In the genomic region with DNA sequence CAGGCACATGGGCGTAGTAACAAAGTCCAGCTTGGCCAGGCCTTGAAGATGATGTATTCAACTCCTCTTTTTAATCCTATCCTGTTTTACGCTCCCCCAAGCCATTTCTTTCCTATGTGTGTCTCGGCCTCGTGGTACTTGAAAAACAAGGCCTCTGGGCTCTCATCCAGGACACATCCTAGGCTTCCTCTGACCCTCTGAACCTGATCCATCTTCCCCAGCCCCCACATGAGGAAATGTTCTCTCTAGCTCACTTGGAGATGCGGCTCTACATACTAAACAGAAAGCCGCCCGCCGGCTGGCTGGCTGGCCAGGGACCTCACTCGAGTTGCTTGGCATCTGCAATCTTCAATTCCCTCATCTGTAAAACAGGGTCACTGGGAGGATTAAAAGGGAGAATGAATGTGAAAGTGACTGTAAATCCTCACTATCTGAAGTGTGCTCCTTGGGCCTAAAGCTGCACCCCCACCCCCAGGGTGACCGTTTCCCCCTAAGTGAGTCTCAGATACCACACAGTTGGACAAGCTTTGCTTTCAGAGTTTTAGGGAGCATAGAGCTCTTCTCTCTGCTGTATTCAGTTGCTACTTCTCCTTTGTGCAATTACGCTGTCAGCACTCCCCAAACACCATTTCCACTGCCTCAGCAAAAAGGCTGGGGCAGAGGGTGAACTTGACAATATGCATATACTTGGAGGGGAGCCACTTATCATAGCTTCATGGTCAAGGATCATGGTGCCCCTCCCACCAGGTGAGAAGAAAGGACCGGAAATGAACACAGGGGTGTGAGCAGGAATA, we compare ENCODE assay signal across 8 mouse cellular contexts.
A peak's percentile ranks its signal among the peaks of the same experiment; 100 is the strongest.
DNase-seq lines count a peak whose midpoint lies in the region; ATAC-seq lines count a peak whose summit lies in the region.

No protein-coding gene starts in this region.

- H3K4me2 ChIP-seq in liver, embryonic 12.5 days: no peak overlapping the region
- H3K4me2 ChIP-seq in limb, embryonic 11.5 days (ENCODE audit: low read depth, severe bottlenecking): no peak overlapping the region

- 61% methylated on average over 12 of the region's 12 CpGs for WGBS in liver, embryonic 12.5 days (ENCODE audit: insufficient replicate concordance)
- 60% methylated on average over 12 of the region's 12 CpGs for WGBS in limb, embryonic 11.5 days

- no peaks in the 10 kb centered on the region for H3K9me3 ChIP-seq in liver, embryonic 12.5 days (replicated peaks)
- H3K9me3 ChIP-seq in limb, embryonic 11.5 days (ENCODE audit: control insufficient read depth, low read length): no peaks in the 10 kb centered on the region

- no peaks in the 10 kb centered on the region for H3K4me1 ChIP-seq in liver, embryonic 12.5 days
- 0 out of 2 replicates have a peak, but pooled peaks cover 3% of the 10 kb centered on the region for H3K4me1 ChIP-seq in limb, embryonic 11.5 days (ENCODE audit: control insufficient read depth, insufficient read depth, low read length)

- H3K4me3 ChIP-seq in liver, embryonic 12.5 days: no peak overlapping the region
- H3K4me3 ChIP-seq in limb, embryonic 11.5 days (ENCODE audit: low read depth, low read length): no peak overlapping the region

- no peaks in the 10 kb centered on the region for H3K36me3 ChIP-seq in liver, embryonic 12.5 days
- H3K36me3 ChIP-seq in limb, embryonic 11.5 days (ENCODE audit: control insufficient read depth, insufficient read depth, low read length): no peaks in the 10 kb centered on the region

- H3K9ac ChIP-seq in liver, embryonic 12.5 days: no peak overlapping the region
- H3K9ac ChIP-seq in limb, embryonic 11.5 days (ENCODE audit: low read length): no peak overlapping the region

- peak; percentile 24 for DNase-seq in adrenal gland, postnatal 14 days
- no peak for DNase-seq in adrenal gland, adult 18-20 months (ENCODE audit: low spot score in 2 of 2)
- peak; percentile 5 for DNase-seq in liver
- peak; percentile 27 for DNase-seq in heart, postnatal 4 days
- peak; percentile 64 for DNase-seq in limb, embryonic 11.5 days (ENCODE audit: low spot score)
- DNase-seq in adrenal gland, adult 8-10 months: no peak

- no peak overlapping the region for H3K27ac ChIP-seq in liver, embryonic 12.5 days
- H3K27ac ChIP-seq in limb, embryonic 11.5 days (replicated peaks; ENCODE audit: low read depth, low read length): no peak overlapping the region

- no peaks in the 10 kb centered on the region for H3K27me3 ChIP-seq in liver, embryonic 12.5 days (replicated peaks)
- H3K27me3 ChIP-seq in limb, embryonic 11.5 days (ENCODE audit: control insufficient read depth, insufficient read depth, low read length): 0 out of 2 replicates have a peak, but pooled peaks cover 6% of the 10 kb centered on the region

- no peak for ATAC-seq in liver, embryonic 12.5 days
- ATAC-seq in limb, embryonic 11.5 days (ENCODE audit: insufficient number of reproducible peaks, low FRiP score, low TSS enrichment, low read depth): peak; percentile 51; the same call in 1 of the 2 replicates
- no peak for ATAC-seq in megakaryocyte progenitor cell, adult 5-6 weeks (replicated peaks; ENCODE audit: poor library complexity)

Comparison
In these comparisons a context has a peak if more than half of its experiments do, and no peak if none do; other contexts are left out.
1. DNase-seq: peak in adrenal gland, postnatal 14 days (single experiment), liver (single experiment), heart, postnatal 4 days (single experiment) and limb, embryonic 11.5 days (single experiment); none in adrenal gland, adult 18-20 months (0 of 2) and adrenal gland, adult 8-10 months (single experiment).